Mouse (Mus musculus) C3H10T1/2 (cell line): ENCODE data around the gene Tubgcp2. TPM values are rescaled to one million over a fixed set of nuclear protein-coding genes. Genes with fewer than 3 reads are reported as not detected.

Experiments
- polyA plus RNA-seq, 2 experiments: library from polyadenylated mRNA; unstranded; fragments of >200 nt; fragmentation: generic; extraction: Trizol; gene quantifications; one replicate each; pipeline ENCODE4 v1.2.1; 2012; ENCODE audit warnings: missing spikeins in 2 of 2

Gene Tubgcp2
- polyA plus RNA-seq, result 10 to 100 TPM; 21.3 to 28.3 TPM

DNA sequence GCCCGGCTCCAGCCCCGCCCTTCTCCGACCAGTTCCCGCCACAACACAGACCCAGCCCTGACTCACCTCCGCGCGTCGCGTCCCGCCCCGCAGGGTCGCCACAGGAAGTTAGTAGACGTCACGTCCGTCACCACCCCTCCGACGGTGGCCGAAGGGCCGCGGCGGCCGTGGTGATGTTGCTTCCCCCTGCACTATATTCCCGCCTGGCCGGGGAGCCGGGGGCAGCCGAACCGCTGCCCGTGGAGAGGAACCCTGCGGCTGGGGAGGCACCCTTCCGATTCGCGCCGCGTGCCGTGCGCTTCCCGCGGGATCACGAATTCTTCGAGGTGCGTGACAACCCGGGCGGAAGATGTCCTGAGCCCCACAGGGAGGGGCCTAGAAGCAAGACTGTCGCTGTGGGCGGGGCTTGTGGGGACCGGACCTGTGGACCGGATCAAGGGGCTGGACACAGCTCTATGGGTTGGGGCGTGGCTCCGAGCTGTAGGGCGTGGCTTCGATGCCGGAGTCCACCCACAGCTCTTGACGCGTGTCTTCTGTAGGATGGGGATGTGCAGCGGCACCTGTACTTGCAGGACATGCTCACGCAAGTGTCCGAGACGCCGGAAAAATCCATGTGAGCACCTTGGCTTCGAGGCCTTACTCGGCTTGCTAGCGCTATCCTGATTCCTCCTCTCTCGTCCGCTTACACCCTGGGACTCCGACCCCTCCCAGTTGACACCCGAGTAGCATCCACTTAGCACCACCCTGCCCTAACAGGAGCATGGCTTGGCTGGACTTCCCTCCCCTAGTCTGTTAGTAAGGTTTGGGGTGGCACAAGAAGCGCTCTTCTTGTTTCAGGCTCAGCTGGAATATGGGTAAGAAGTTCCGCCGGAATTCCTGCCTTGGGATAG, at the start of gene Tubgcp2, which contains the start of gene Zfp511:
Gene Tubgcp2 (minus strand): TSS at position 389 of the 890 bp plus-strand sequence.
Gene Zfp511 (plus strand): TSS at position 111 of the 890 bp plus-strand sequence.

DNA sequence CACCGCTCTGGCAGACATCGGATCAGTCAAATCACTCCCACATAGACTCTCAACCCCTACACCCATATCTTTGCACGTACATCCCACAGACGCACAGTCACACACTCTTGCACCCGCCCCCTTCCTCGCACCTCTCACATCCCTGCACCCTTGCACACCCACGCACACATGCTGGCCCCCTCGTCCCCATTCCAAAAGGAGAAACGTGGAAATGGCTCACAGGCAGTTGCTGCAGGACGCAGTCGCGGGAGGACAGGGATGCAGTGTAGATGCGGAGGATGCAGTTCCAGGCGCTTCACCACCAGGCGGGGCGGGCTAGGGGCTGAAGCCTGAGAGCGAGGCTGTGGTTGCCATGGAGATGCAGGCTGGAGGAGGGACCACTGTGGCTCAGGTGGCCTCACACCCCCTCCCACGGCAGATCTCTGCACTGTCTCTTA, 45.8 kb upstream of the Tubgcp2 start, which contains the start of gene Caly:
Gene Caly (minus strand): TSS at position 307 of the 437 bp plus-strand sequence.

DNA sequence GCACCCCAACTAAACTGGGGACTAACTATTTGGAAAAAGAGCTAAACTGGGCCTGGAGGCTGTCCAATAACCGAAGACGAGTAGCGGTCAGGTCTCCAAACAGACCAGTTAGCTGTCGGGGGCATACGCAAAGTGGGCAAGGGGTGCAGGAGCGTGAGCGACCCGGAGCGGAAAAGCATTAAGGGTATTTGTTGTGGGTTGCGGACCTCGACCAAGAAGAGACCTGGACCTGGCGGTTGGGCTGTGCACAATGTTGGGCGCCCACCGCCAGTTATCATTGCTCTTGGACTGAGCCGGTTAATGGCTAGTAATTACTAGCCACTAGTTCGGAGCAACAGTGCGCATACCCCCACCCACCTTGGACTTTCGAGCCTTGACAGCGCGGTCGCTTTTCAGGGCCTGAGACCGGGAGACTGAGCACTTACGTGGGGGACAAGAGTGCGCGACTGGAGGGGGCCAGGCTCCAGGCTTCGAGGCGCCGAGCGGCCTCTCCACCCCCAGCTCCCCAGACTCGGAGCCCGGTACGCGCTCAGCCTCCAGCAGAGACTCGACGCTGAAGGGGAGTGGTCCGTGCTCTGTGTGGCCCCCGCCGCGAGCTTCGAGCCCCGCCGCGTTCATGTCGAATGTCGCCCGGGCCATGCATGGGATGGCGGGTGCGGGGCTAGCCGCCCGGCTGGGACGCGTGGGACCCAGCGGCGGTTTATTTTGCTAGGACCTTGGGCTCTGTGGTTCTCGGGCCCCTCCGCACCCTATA, 12.1 kb upstream of the Tubgcp2 start, which contains the start of gene Msx3:
Gene Msx3 (minus strand): TSS at position 729 of the 754 bp plus-strand sequence.

DNA sequence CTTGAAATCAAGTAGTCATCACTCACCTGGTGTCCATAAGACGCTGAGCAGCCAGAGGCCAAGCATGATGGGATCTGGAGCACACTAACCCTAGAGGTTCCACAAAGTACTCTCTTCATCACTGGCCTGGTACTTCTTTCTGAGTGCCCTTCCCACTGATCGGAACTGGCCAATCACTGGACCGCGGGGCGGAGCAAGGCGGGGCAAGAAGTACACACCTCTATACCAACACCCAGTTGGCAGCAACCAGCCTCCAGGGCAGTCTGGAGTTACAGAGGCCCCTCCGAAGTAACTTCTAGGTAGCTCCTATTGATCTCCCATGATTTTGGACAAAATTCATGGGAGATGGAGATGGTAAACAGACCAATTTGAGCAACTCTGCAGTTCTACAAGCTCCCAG, 44.1 kb downstream of the Tubgcp2 start, which contains the start of gene Adam8:
Gene Adam8 (minus strand): TSS at position 157 of the 400 bp plus-strand sequence.

DNA sequence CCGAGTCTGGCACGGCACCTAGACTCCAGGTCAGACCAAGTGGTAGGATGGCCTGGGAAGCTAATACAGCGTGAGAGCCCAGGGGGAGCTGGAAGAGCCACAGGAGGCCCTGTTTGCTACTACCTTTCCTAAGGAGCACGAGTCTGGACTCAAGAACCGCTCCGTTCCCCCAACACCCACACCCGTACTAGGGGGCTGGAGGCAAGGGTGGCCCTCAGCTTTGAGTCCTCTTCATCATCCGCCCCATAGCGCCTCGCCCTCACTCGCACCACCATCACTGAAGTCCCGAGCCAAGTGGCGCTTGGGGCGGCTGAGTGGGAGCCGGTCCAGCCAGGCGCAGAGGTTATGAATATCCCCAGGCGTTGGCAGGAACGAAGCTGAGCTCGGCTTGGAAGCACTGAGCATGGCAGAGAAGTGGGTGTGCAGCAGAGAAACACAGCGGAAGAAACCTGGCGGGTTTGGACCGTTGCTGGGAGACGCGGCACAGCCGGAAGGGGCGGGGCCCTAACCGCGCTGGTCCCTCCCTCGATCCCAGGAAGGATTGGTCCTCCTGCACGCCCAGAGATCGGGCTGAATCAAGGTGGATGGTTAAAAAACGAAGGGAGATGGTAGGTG, 58.1 kb downstream of the Tubgcp2 start, which contains the start of gene 6430531B16Rik:
Gene 6430531B16Rik (minus strand): TSS at position 478 of the 615 bp plus-strand sequence.

Other genes with a start within 250 kb of the Tubgcp2 start
- under 1 TPM; 0.02 TPM for gene Adgra1, start 202.5 kb downstream of the Tubgcp2 start, polyA plus RNA-seq
- gene Kndc1, start 142.0 kb downstream of the Tubgcp2 start, polyA plus RNA-seq, result under 1 TPM in 1 of 2 experiments, not detected in 1; 0.11 TPM
- not detected for gene Utf1, start 92.9 kb downstream of the Tubgcp2 start, polyA plus RNA-seq
- under 1 TPM; 0.02 to 0.17 TPM for gene 6430531B16Rik, start 57.9 kb downstream of the Tubgcp2 start, polyA plus RNA-seq
- 1 to 10 TPM in 1 of 2 experiments, under 1 TPM in 1; 0.67 to 1.6 TPM for gene Adam8, start 44.1 kb downstream of the Tubgcp2 start, polyA plus RNA-seq
- 10 to 100 TPM; 29.3 to 41.1 TPM for gene Zfp511, start 278 bp downstream of the Tubgcp2 start, polyA plus RNA-seq
- not detected for gene Msx3, start 12.4 kb upstream of the Tubgcp2 start, polyA plus RNA-seq
- not detected for gene Caly, start 45.9 kb upstream of the Tubgcp2 start, polyA plus RNA-seq
- not detected for gene Prap1, start 56.7 kb upstream of the Tubgcp2 start, polyA plus RNA-seq
- gene Fuom, start 65.8 kb upstream of the Tubgcp2 start, polyA plus RNA-seq, result 1 to 10 TPM in 1 of 2 experiments, under 1 TPM in 1; 0.11 to 1.5 TPM
- gene Paox, start 79.1 kb upstream of the Tubgcp2 start, polyA plus RNA-seq, result 10 to 100 TPM; 12.0 to 15.9 TPM
- 10 to 100 TPM; 29.4 to 89.8 TPM for gene Echs1, start 79.8 kb upstream of the Tubgcp2 start, polyA plus RNA-seq
- 10 to 100 TPM in 1 of 2 experiments, 1 to 10 TPM in 1; 9.2 to 11.8 TPM for gene Mtg1, start 100.9 kb upstream of the Tubgcp2 start, polyA plus RNA-seq
- not detected for gene Sprn, start 118.2 kb upstream of the Tubgcp2 start, polyA plus RNA-seq
- not detected for gene Olfr522, start 128.1 kb upstream of the Tubgcp2 start, polyA plus RNA-seq
- gene Olfr523, start 136.5 kb upstream of the Tubgcp2 start, polyA plus RNA-seq, result not detected
- not detected for gene Olfr524, start 169.3 kb upstream of the Tubgcp2 start, polyA plus RNA-seq
- not detected for gene Cd163l1, start 181.6 kb upstream of the Tubgcp2 start, polyA plus RNA-seq
- not detected for gene 5830411N06Rik, start 210.6 kb upstream of the Tubgcp2 start, polyA plus RNA-seq